Mouse (Mus musculus): ENCODE measurements at regions not wholly inside any gene's neighbourhood (a gene's known extent, or its start where the extent isn't known, plus 50 kb on each side); places are given as distances from the start of the nearest gene placed in this dataset.
"Not testable (repeated sequence)": the region's sequence is repeated elsewhere in the genome, so short reads cannot be mapped to it uniquely, and the experiment has no call there.

DNA sequence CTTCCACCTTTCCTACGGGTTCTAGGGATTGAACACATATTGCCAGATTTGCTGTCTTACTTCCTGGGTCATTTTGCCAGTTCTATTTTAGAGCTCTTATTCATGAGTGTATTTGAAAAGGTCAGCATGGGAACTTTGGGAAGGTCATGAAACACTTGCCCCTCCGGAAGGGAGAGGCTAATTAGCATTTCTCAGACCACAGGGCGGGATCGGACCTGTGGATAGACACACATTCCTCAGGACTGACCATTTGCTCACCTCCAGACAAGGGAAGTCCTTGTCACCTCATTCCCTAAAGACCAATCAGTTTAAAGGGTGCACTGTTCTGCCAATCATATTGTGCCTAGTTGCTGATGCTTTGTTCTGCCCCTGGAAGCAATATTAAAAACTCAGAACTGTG lies 146.1 kb upstream of the Arhgap18 start:
- H3K9me3 ChIP-seq (replicated peaks); H3K4me3 ChIP-seq; H3K36me3 ChIP-seq (ENCODE audit: poor library complexity, severe bottlenecking); H3K9ac ChIP-seq; H3K4me2 ChIP-seq; H3K27me3 ChIP-seq; H3K27ac ChIP-seq; ATAC-seq; H3K4me1 ChIP-seq: not testable (repeated sequence)
- 82% methylated on average over 4 of the region's 4 CpGs for WGBS

DNA sequence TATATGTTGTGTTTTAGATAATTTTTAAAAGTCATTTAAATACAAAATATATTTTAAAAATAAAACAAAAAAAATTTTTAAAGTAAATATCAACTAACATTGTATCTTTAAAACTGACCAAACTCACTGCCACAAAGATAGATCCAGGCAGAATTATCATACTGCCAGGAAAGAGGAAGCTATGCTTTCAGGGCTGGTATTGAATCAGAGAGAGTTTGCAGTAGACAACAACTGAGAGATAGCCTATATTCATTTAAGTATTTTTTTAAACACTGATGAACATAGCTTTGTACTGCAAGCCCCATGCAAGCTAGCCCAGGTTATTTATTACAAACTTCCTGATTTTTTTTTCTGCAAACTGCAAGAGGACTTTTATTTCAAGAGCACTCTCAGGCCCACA lies 142.0 kb upstream of the Arhgap18 start:
- Histone ChIP-seq H3K4me1 (no peaks in the 10 kb centered on the region), H3K36me3 (ENCODE audit: poor library complexity, severe bottlenecking) (no peaks in the 10 kb centered on the region), H3K9me3 (replicated peaks) (no peaks in the 10 kb centered on the region), H3K27me3 (no peaks in the 10 kb centered on the region), H3K4me2 (no peak overlapping the region), H3K9ac (no peak overlapping the region), H3K27ac (no peak overlapping the region), H3K4me3 (no peak overlapping the region)
- ATAC-seq, result no peak

- H3K27ac ChIP-seq, result no peak overlapping the region
- H3K9ac ChIP-seq, result no peak overlapping the region
- whole genome bisulfite sequencing, result 58% methylated on average over 4 of the region's 4 CpGs
- ATAC-seq, result 0 out of 2 replicates have a peak, but pooled peaks have one; percentile 19
- H3K9me3 ChIP-seq (replicated peaks), result no peaks in the 10 kb centered on the region
- H3K4me1 ChIP-seq, result no peaks in the 10 kb centered on the region
- no peak overlapping the region for H3K4me3 ChIP-seq
- no peak overlapping the region for H3K4me2 ChIP-seq
- no peaks in the 10 kb centered on the region for H3K27me3 ChIP-seq
- no peaks in the 10 kb centered on the region for H3K36me3 ChIP-seq (ENCODE audit: poor library complexity, severe bottlenecking)
Observed at GRCm38 (mm10) chr10:26630196-26630760, 122.9 kb upstream of the Arhgap18 start.

DNA sequence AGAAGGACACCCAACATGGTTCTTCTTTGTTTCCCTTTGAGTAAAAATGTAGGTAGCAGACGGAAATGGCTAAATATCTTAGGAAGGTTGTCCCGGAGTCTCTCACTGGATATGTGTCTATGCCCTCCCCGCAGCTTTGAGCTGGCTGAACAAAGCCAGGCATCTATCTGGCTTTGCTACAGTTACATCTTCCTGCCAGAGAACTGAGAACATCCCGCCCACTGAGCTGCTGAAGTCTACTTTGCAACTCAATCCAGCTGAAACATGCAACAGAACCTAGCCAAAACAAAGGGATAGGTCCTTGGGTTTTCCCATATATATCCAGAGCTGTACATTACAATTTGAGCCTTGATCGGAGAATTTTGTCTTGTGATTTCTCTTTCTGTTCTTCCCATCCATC lies 121.0 kb upstream of the Arhgap18 start:
- Histone ChIP-seq H3K36me3 (ENCODE audit: poor library complexity, severe bottlenecking) (no peaks in the 10 kb centered on the region), H3K9me3 (replicated peaks) (no peaks in the 10 kb centered on the region), H3K4me2 (no peak overlapping the region), H3K4me3 (no peak overlapping the region), H3K4me1 (no peaks in the 10 kb centered on the region), H3K27ac (no peak overlapping the region), H3K9ac (no peak overlapping the region), H3K27me3 (no peaks in the 10 kb centered on the region)
- 89% methylated on average over 5 of the region's 5 CpGs for WGBS
- no peak for ATAC-seq

DNA sequence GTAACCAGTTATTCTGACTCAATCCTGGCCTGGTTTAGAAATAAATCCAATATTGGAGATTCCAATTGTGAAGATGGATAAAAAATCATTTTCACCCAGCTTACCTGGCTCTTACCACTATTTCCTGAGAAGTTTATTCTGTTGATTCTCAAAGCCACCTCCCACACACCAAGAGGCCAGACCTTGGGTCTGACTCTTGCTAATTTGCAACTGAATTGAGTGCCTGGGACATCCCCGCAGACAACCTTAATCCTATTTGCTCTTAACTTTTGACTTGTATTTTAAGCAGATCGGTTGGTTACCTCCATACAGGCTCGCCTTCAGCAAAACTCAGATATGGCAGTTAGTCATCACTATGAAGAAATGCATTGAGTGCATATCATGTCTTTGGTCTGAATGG lies 115.8 kb upstream of the Arhgap18 start:
- WGBS, result 31% methylated on average over 3 of the region's 3 CpGs
- no peak for ATAC-seq

GRCm38 (mm10) chr10:26638056-26638455 lies 115.2 kb upstream of the Arhgap18 start:
- ATAC-seq, result no peak

More for the DNA sequence above, 115.8 kb upstream of the Arhgap18 start:
- Histone ChIP-seq H3K4me1 (no peaks in the 10 kb centered on the region), H3K4me2 (no peak overlapping the region), H3K4me3 (no peak overlapping the region), H3K9me3 (replicated peaks) (no peaks in the 10 kb centered on the region), H3K27me3 (no peaks in the 10 kb centered on the region), H3K36me3 (ENCODE audit: poor library complexity, severe bottlenecking) (no peaks in the 10 kb centered on the region), H3K9ac (no peak overlapping the region), H3K27ac (no peak overlapping the region)

DNA sequence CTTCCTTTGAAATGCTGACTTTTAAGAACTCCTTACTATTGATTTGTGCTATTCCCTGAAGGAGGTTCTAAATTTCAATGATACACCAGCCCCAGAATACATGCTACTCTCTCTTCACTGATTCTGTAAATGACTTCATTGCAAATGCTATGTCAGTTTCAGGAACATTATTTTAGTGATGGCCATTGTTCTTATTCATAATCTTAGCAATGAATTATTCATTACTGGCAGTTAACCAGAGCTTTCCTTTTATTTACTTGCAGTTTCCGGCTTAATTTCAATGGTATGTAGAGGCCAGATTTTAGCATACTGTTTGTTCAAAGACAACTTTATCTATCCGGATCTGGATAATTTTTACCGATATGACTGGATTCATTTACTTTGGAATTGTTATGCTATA lies 114.1 kb upstream of the Arhgap18 start:
- no peaks in the 10 kb centered on the region for H3K4me1 ChIP-seq
- 0 out of 2 replicates have a peak, but pooled peaks have one; percentile 27 for ATAC-seq
- H3K4me2 ChIP-seq, result no peak overlapping the region

More at GRCm38 (mm10) chr10:26638056-26638455, 115.2 kb upstream of the Arhgap18 start:
- Histone ChIP-seq H3K4me1 (no peaks in the 10 kb centered on the region), H3K9me3 (replicated peaks) (no peaks in the 10 kb centered on the region), H3K9ac (no peak overlapping the region), H3K36me3 (ENCODE audit: poor library complexity, severe bottlenecking) (no peaks in the 10 kb centered on the region), H3K27ac (no peak overlapping the region), H3K4me2 (no peak overlapping the region), H3K27me3 (no peaks in the 10 kb centered on the region), H3K4me3 (no peak overlapping the region)
- 52% methylated on average over 4 of the region's 4 CpGs for WGBS

GRCm38 (mm10) chr10:26653103-26653502 lies 100.1 kb upstream of the Arhgap18 start:
- 76% methylated on average over 1 of the region's 1 CpGs for WGBS
- ATAC-seq, result no peak
- Histone ChIP-seq H3K4me1 (no peaks in the 10 kb centered on the region), H3K36me3 (ENCODE audit: poor library complexity, severe bottlenecking) (no peaks in the 10 kb centered on the region), H3K4me2 (no peak overlapping the region), H3K9me3 (replicated peaks) (no peaks in the 10 kb centered on the region), H3K4me3 (no peak overlapping the region), H3K9ac (no peak overlapping the region), H3K27ac (no peak overlapping the region), H3K27me3 (no peaks in the 10 kb centered on the region)

More for the DNA sequence above, 114.1 kb upstream of the Arhgap18 start:
- Histone ChIP-seq H3K9me3 (replicated peaks) (no peaks in the 10 kb centered on the region), H3K36me3 (ENCODE audit: poor library complexity, severe bottlenecking) (no peaks in the 10 kb centered on the region), H3K9ac (no peak overlapping the region), H3K27ac (no peak overlapping the region), H3K27me3 (no peaks in the 10 kb centered on the region), H3K4me3 (no peak overlapping the region)
- 68% methylated on average over 3 of the region's 3 CpGs for WGBS

- no peaks in the 10 kb centered on the region for H3K36me3 ChIP-seq (ENCODE audit: poor library complexity, severe bottlenecking)
- no peak overlapping the region for H3K4me2 ChIP-seq
- no peaks in the 10 kb centered on the region for H3K27me3 ChIP-seq
- H3K4me1 ChIP-seq, result no peaks in the 10 kb centered on the region
- H3K27ac ChIP-seq, result no peak overlapping the region
- H3K9ac ChIP-seq, result no peak overlapping the region
- no peak for ATAC-seq
- no peaks in the 10 kb centered on the region for H3K9me3 ChIP-seq (replicated peaks)
- H3K4me3 ChIP-seq, result no peak overlapping the region
Observed at GRCm38 (mm10) chr10:26664270-26664669, 89.0 kb upstream of the Arhgap18 start.

GRCm38 (mm10) chr10:26679500-26680227 lies 73.6 kb upstream of the Arhgap18 start:
- H3K9me3 ChIP-seq (replicated peaks), result no peaks in the 10 kb centered on the region
- no peaks in the 10 kb centered on the region for H3K27me3 ChIP-seq
- no peak overlapping the region for H3K27ac ChIP-seq
- ATAC-seq, result no peak
- H3K4me2 ChIP-seq, result no peak overlapping the region
- no peak overlapping the region for H3K4me3 ChIP-seq
- 67% methylated on average over 4 of the region's 4 CpGs for WGBS
- no peaks in the 10 kb centered on the region for H3K4me1 ChIP-seq
- H3K36me3 ChIP-seq (ENCODE audit: poor library complexity, severe bottlenecking), result no peaks in the 10 kb centered on the region
- H3K9ac ChIP-seq, result no peak overlapping the region

- no peaks in the 10 kb centered on the region for H3K36me3 ChIP-seq (ENCODE audit: poor library complexity, severe bottlenecking)
- peak overlapping the region; percentile 42; the same call in 1 of the 2 replicates for H3K4me3 ChIP-seq
- H3K9ac ChIP-seq, result no peak overlapping the region
- H3K27me3 ChIP-seq, result no peaks in the 10 kb centered on the region
- ATAC-seq, result 0 out of 2 replicates have a peak, but pooled peaks have one; percentile 2
- no peaks in the 10 kb centered on the region for H3K9me3 ChIP-seq (replicated peaks)
- peak overlapping the region; percentile 67 for H3K4me2 ChIP-seq
- H3K27ac ChIP-seq, result no peak overlapping the region
- WGBS, result 69% methylated on average over 2 of the region's 2 CpGs
- H3K4me1 ChIP-seq, result no peaks in the 10 kb centered on the region
Observed at GRCm38 (mm10) chr10:26694761-26695160, 58.5 kb upstream of the Arhgap18 start.

DNA sequence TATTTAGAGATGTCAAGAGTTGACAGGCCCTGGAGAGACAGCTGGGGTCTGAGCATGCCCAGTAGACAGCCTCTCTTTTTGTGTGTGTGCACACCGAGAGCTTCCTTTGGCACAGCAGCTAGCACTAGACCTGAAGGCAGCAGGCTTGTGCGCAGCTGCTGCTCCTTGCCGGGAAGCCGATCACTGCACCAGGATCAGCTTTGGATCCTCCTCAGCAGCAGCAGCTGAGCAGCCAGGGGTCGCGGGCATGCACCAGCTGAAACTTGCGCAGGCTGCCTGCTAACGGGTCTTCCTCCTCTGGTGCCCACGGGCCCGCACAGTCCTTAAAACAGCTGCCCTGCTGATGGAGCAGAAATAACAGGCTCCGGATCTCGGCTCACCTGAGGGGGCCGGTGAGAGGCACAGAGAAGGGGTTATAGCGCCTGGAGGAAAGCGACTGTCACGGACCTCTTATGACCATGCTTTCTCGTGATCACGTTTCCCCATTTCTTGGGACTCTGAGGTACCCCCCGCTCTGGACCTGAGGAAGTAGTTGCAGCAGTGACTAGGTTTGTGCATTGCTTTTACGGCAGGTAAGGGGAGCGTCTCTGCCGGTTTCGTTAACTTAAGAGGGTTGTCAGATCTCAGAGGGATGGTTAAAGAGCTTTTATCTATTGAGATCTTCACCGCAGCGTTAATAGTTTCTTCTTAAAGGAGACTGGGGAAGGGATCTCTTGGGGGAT lies 57.8 kb upstream of the Arhgap18 start:
- H3K4me2 ChIP-seq, result peak overlapping the region; percentile 67
- ATAC-seq, result peak; percentile 96
- no peaks in the 10 kb centered on the region for H3K27me3 ChIP-seq
- 3% methylated on average over 25 of the region's 25 CpGs for WGBS
- peak overlapping the region; percentile 42 for H3K4me3 ChIP-seq
- no peaks in the 10 kb centered on the region for H3K4me1 ChIP-seq
- H3K9ac ChIP-seq, result peak overlapping the region; percentile 60
- H3K36me3 ChIP-seq (ENCODE audit: poor library complexity, severe bottlenecking), result no peaks in the 10 kb centered on the region
- H3K9me3 ChIP-seq (replicated peaks), result no peaks in the 10 kb centered on the region
- peak overlapping the region; percentile 11 for H3K27ac ChIP-seq

Data from forebrain, embryonic 13.5 days (tissue).